Mouse (Mus musculus): ENCODE data around the gene Gtpbp6.
"Not testable (repeated sequence)": the region's sequence is repeated elsewhere in the genome, so short reads cannot be mapped to it uniquely, and the experiment has no call there.

Gene Gtpbp6

GRCm38 (mm10) chr5:110107581-110108304 is at the start of gene Gtpbp6:
Gene Gtpbp6, minus strand, starts transcription at chr5:110108197.
- Histone ChIP-seq H3K27me3 (ENCODE audit: control insufficient read depth, insufficient read depth, low read length, poor library complexity, severe bottlenecking) (no peaks in the 10 kb centered on the region), H3K36me3 (ENCODE audit: control insufficient read depth, insufficient read depth, low read length, poor library complexity, severe bottlenecking) (peaks cover 8% of the 10 kb centered on the region)
- peak; percentile 95 for DNase-seq (ENCODE audit: low read depth, low spot score)

- Histone ChIP-seq H3K36me3 (ENCODE audit: control insufficient read depth, insufficient read depth, low read length, poor library complexity, severe bottlenecking) (peaks cover 15% of the 10 kb centered on the region), H3K27me3 (ENCODE audit: control insufficient read depth, insufficient read depth, low read length, poor library complexity, severe bottlenecking) (no peaks in the 10 kb centered on the region)
- DNase-seq (ENCODE audit: low read depth, low spot score): peak; percentile 50
These were observed 35.0 kb upstream of the Gtpbp6 start for GRCm38 (mm10) chr5:110143007-110143406.

- Histone ChIP-seq H3K27me3 (ENCODE audit: control insufficient read depth, insufficient read depth, low read length, poor library complexity, severe bottlenecking) (no peaks in the 10 kb centered on the region), H3K36me3 (ENCODE audit: control insufficient read depth, insufficient read depth, low read length, poor library complexity, severe bottlenecking) (peaks cover 15% of the 10 kb centered on the region)
- DNase-seq (ENCODE audit: low read depth, low spot score): no peak
These were observed 34.3 kb upstream of the Gtpbp6 start for GRCm38 (mm10) chr5:110142309-110142708.

GRCm38 (mm10) chr5:110140424-110140823 is 32.4 kb upstream of the Gtpbp6 start:
- Histone ChIP-seq H3K36me3 (ENCODE audit: control insufficient read depth, insufficient read depth, low read length, poor library complexity, severe bottlenecking) (peaks cover 12% of the 10 kb centered on the region), H3K27me3 (ENCODE audit: control insufficient read depth, insufficient read depth, low read length, poor library complexity, severe bottlenecking) (no peaks in the 10 kb centered on the region)
- DNase-seq (ENCODE audit: low read depth, low spot score): no peak

GRCm38 (mm10) chr5:110139325-110139724 is 31.3 kb upstream of the Gtpbp6 start:
- H3K27me3 ChIP-seq (ENCODE audit: control insufficient read depth, insufficient read depth, low read length, poor library complexity, severe bottlenecking): no peaks in the 10 kb centered on the region
- peaks cover 9% of the 10 kb centered on the region; the same call in 1 of the 2 replicates for H3K36me3 ChIP-seq (ENCODE audit: control insufficient read depth, insufficient read depth, low read length, poor library complexity, severe bottlenecking)
- DNase-seq (ENCODE audit: low read depth, low spot score): no peak

- peak; percentile 29 for DNase-seq (ENCODE audit: low read depth, low spot score)
- peaks cover 9% of the 10 kb centered on the region; the same call in 1 of the 2 replicates for H3K36me3 ChIP-seq (ENCODE audit: control insufficient read depth, insufficient read depth, low read length, poor library complexity, severe bottlenecking)
- H3K27me3 ChIP-seq (ENCODE audit: control insufficient read depth, insufficient read depth, low read length, poor library complexity, severe bottlenecking): no peaks in the 10 kb centered on the region
These were observed 29.8 kb upstream of the Gtpbp6 start for GRCm38 (mm10) chr5:110137816-110138215.

- no peak for DNase-seq (ENCODE audit: low read depth, low spot score)
- Histone ChIP-seq H3K36me3 (ENCODE audit: control insufficient read depth, insufficient read depth, low read length, poor library complexity, severe bottlenecking) (peaks cover 6% of the 10 kb centered on the region; the same call in 1 of the 2 replicates), H3K27me3 (ENCODE audit: control insufficient read depth, insufficient read depth, low read length, poor library complexity, severe bottlenecking) (no peaks in the 10 kb centered on the region)
These were observed 28.1 kb upstream of the Gtpbp6 start for GRCm38 (mm10) chr5:110136087-110136464.

GRCm38 (mm10) chr5:110135293-110136086 is 27.5 kb upstream of the Gtpbp6 start, which contains the start of gene Chfr:
Gene Chfr, plus strand, starts transcription at chr5:110135842.
- H3K36me3 ChIP-seq (ENCODE audit: control insufficient read depth, insufficient read depth, low read length, poor library complexity, severe bottlenecking): peaks cover 5% of the 10 kb centered on the region; the same call in 1 of the 2 replicates
- DNase-seq (ENCODE audit: low read depth, low spot score): peak; percentile 99
- no peaks in the 10 kb centered on the region for H3K27me3 ChIP-seq (ENCODE audit: control insufficient read depth, insufficient read depth, low read length, poor library complexity, severe bottlenecking)

- DNase-seq (ENCODE audit: low read depth, low spot score); H3K36me3 ChIP-seq (ENCODE audit: control insufficient read depth, insufficient read depth, low read length, poor library complexity, severe bottlenecking); H3K27me3 ChIP-seq (ENCODE audit: control insufficient read depth, insufficient read depth, low read length, poor library complexity, severe bottlenecking): not testable (repeated sequence)
These were observed 14.4 kb upstream of the Gtpbp6 start for GRCm38 (mm10) chr5:110122380-110122779.

- Histone ChIP-seq H3K27me3 (ENCODE audit: control insufficient read depth, insufficient read depth, low read length, poor library complexity, severe bottlenecking) (no peaks in the 10 kb centered on the region), H3K36me3 (ENCODE audit: control insufficient read depth, insufficient read depth, low read length, poor library complexity, severe bottlenecking) (peaks cover 5% of the 10 kb centered on the region)
- DNase-seq (ENCODE audit: low read depth, low spot score): peak; percentile 89
These were observed 2.0 kb upstream of the Gtpbp6 start, which contains the start of gene Zfp605 for GRCm38 (mm10) chr5:110109991-110110441. Gene Zfp605, plus strand, starts transcription at chr5:110110092.

- H3K36me3 ChIP-seq (ENCODE audit: control insufficient read depth, insufficient read depth, low read length, poor library complexity, severe bottlenecking): peaks cover 10% of the 10 kb centered on the region
- H3K27me3 ChIP-seq (ENCODE audit: control insufficient read depth, insufficient read depth, low read length, poor library complexity, severe bottlenecking): no peaks in the 10 kb centered on the region
- no peak for DNase-seq (ENCODE audit: low read depth, low spot score)
These were observed 270 bp upstream of the Gtpbp6 start for GRCm38 (mm10) chr5:110108305-110108628.

GRCm38 (mm10) chr5:110106901-110107564 is 964 bp downstream of the Gtpbp6 start:
- no peak for DNase-seq (ENCODE audit: low read depth, low spot score)
- Histone ChIP-seq H3K36me3 (ENCODE audit: control insufficient read depth, insufficient read depth, low read length, poor library complexity, severe bottlenecking) (peaks cover 7% of the 10 kb centered on the region), H3K27me3 (ENCODE audit: control insufficient read depth, insufficient read depth, low read length, poor library complexity, severe bottlenecking) (no peaks in the 10 kb centered on the region)

- no peaks in the 10 kb centered on the region for H3K27me3 ChIP-seq (ENCODE audit: control insufficient read depth, insufficient read depth, low read length, poor library complexity, severe bottlenecking)
- DNase-seq (ENCODE audit: low read depth, low spot score): peak; percentile 19
- peaks cover 7% of the 10 kb centered on the region for H3K36me3 ChIP-seq (ENCODE audit: control insufficient read depth, insufficient read depth, low read length, poor library complexity, severe bottlenecking)
These were observed 1.7 kb downstream of the Gtpbp6 start for GRCm38 (mm10) chr5:110106140-110106871.

Data from splenic B cell, adult 2 months (primary cell).